Mouse (Mus musculus): ENCODE data around the gene Zfp451.

DNA sequence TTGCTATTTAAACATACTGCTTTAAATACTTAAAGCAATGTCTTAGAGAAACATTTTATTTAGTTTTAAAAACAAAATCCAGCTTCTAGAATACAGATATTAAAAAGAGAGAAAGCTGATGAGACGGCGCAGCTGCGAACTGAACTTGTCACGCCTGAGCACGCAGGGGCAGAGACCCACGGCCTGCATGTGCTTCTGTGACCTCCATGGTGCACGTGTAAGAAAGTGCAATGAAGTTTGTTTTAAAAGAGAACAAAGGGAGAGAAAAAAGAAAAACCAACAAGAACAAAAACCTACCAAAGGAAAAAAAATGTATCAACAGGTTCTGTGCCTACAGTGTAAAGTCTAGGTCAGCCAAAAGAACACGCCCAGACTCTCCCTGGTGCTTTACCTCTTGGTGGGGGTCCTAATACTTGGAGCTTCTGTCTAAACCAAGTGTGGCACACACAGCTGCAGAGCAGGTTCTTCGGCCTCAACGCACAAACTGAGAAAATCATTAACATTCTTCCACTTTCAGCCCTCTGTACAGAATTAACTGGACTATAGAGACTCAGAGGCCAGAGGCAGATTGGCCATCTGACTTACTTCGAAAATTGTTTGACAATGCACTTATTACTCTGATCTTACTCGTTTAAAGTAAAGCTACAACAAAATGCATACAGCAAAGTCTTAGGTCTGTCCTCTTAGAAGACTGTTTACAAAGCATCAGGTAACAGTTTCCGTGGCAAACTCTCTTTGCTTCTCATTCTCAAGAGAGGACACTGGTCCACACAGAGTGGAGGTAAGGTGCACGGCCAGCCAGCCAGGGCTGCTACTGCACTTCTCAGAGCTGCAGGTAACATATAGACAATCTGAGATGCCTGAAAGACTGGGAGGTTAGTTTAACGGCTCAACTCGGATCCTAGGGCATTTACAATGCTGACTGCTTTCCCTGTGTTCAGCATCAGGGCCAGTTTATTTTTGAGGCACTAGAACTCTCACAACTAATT, 47.6 kb downstream of the Zfp451 start:
- TF ChIP-seq CTCF (IDR thresholded peaks at IDR 0.05; ENCODE audit: borderline replicate concordance, extremely low read depth, insufficient read depth, insufficient read length): no peak
- no peak for TF ChIP-seq POLR2A (IDR thresholded peaks at IDR 0.05; ENCODE audit: borderline replicate concordance, extremely low read depth, insufficient read depth, insufficient read length, poor library complexity, severe bottlenecking)
